Mouse (Mus musculus) urinary bladder, postnatal 4 days (tissue): Measurements from ENCODE around the gene Actn4.

ENCODE experiments used
- DNase-seq, 2 experiments: peaks; one replicate each; pipeline ENCODE4 v3.0.0; 2021 to 2022; ENCODE audit warnings: low spot score in 2 of 2

Gene Actn4

GRCm38 (mm10) chr7:28950346-28951037 is 11.6 kb downstream of the Actn4 start:
- DNase-seq: no peak

GRCm38 (mm10) chr7:28949298-28949697 is 12.8 kb downstream of the Actn4 start:
- DNase-seq: no peak

GRCm38 (mm10) chr7:28948746-28949145 is 13.4 kb downstream of the Actn4 start:
- no peak for DNase-seq

- no peak for DNase-seq
Observed at GRCm38 (mm10) chr7:28946271-28946610, 15.9 kb downstream of the Actn4 start.

- no peak for DNase-seq
Observed at GRCm38 (mm10) chr7:28945416-28946270, 16.5 kb downstream of the Actn4 start.

GRCm38 (mm10) chr7:28944756-28945415 is 17.3 kb downstream of the Actn4 start:
- no peak for DNase-seq

- no peak for DNase-seq
Observed at GRCm38 (mm10) chr7:28943451-28944180, 18.5 kb downstream of the Actn4 start.

GRCm38 (mm10) chr7:28941542-28941941 is 20.6 kb downstream of the Actn4 start:
- no peak for DNase-seq

- no peak for DNase-seq
Observed at GRCm38 (mm10) chr7:28941129-28941528, 21.0 kb downstream of the Actn4 start.

GRCm38 (mm10) chr7:28939418-28940183 is 22.5 kb downstream of the Actn4 start:
- DNase-seq: no peak

- DNase-seq: no peak
Observed at GRCm38 (mm10) chr7:28938654-28939053, 23.5 kb downstream of the Actn4 start.

- DNase-seq: no peak
Observed at GRCm38 (mm10) chr7:28936787-28937186, 25.4 kb downstream of the Actn4 start.

GRCm38 (mm10) chr7:28933825-28934224 is 28.3 kb downstream of the Actn4 start:
- DNase-seq: no peak

GRCm38 (mm10) chr7:28932421-28933041 is 29.6 kb downstream of the Actn4 start:
- DNase-seq: no peak

- DNase-seq: no peak
Observed at GRCm38 (mm10) chr7:28931695-28932039, 30.5 kb downstream of the Actn4 start.

- no peak for DNase-seq
Observed at GRCm38 (mm10) chr7:28931032-28931694, 31.0 kb downstream of the Actn4 start.

- no peak for DNase-seq
Observed at GRCm38 (mm10) chr7:28930320-28931031, 31.7 kb downstream of the Actn4 start.

- no peak for DNase-seq
Observed at GRCm38 (mm10) chr7:28929381-28929780, 32.8 kb downstream of the Actn4 start.

GRCm38 (mm10) chr7:28926172-28926571 is 36.0 kb downstream of the Actn4 start:
- no peak for DNase-seq

- peak; percentile 77 to 81 for DNase-seq
Observed at GRCm38 (mm10) chr7:28925317-28925716, 36.8 kb downstream of the Actn4 start.
